Mouse (Mus musculus) erythroblast, embryonic 14.5 days (primary cell): ENCODE data around the gene Rasgef1a. TPM values are rescaled to one million over a fixed set of nuclear protein-coding genes. Genes with fewer than 3 reads are reported as not detected.

Source experiments
- H3K27me3 ChIP-seq: 2 replicates; pipeline ENCODE4 v1.6.1; 2012; ENCODE audit warnings: inconsistent platforms; ENCODE audit not compliant: control insufficient read depth
- H3K36me3 ChIP-seq: 2 replicates; pipeline ENCODE4 v1.6.1; 2012; ENCODE audit warnings: mild to moderate bottlenecking, inconsistent platforms; ENCODE audit not compliant: control insufficient read depth
- H3K4me1 ChIP-seq: 2 replicates; pipeline ENCODE4 v1.6.1; 2012; ENCODE audit warnings: inconsistent platforms; ENCODE audit not compliant: control insufficient read depth
- H3K4me3 ChIP-seq: replicated peaks from 2 replicates; pipeline ENCODE3; 2012; ENCODE audit warnings: moderate library complexity, mild to moderate bottlenecking, inconsistent platforms
- H3K9me3 ChIP-seq: 2 replicates; pipeline ENCODE4 v1.6.1; 2012; ENCODE audit warnings: low read length, inconsistent platforms, mixed read lengths; ENCODE audit not compliant: control insufficient read depth
- GATA1 ChIP-seq: IDR thresholded peaks from 2 replicates; pipeline ENCODE4 v1.6.1; 2012; ENCODE audit warnings: low read length, inconsistent platforms, mixed read lengths
- TAL1 ChIP-seq: IDR thresholded peaks from 3 replicates; pipeline ENCODE4 v1.6.1; 2012; ENCODE audit warnings: low read length, inconsistent platforms, mixed read lengths
- polyA plus RNA-seq: library from polyadenylated mRNA; stranded (reverse); fragments of >175 nt; gene quantifications from 2 replicates; pipeline ENCODE4 v1.2.3, GENCODE M21; 2012

Rasgef1a gene
- polyA plus RNA-seq, 1 experiment: not detected

- H3K4me1 ChIP-seq: no peaks in the 10 kb centered on the region
- H3K9me3 ChIP-seq: peaks cover 2% of the 10 kb centered on the region; the same call in 1 of the 2 replicates
- TF ChIP-seq TAL1: no peak
- no peak for TF ChIP-seq GATA1
- H3K27me3 ChIP-seq: peaks cover 32% of the 10 kb centered on the region
- H3K4me3 ChIP-seq: no peak overlapping the region
- no peaks in the 10 kb centered on the region for H3K36me3 ChIP-seq
Observed at GRCm38 (mm10) chr6:118063266-118063665, 52.0 kb downstream of the Rasgef1a start.

DNA sequence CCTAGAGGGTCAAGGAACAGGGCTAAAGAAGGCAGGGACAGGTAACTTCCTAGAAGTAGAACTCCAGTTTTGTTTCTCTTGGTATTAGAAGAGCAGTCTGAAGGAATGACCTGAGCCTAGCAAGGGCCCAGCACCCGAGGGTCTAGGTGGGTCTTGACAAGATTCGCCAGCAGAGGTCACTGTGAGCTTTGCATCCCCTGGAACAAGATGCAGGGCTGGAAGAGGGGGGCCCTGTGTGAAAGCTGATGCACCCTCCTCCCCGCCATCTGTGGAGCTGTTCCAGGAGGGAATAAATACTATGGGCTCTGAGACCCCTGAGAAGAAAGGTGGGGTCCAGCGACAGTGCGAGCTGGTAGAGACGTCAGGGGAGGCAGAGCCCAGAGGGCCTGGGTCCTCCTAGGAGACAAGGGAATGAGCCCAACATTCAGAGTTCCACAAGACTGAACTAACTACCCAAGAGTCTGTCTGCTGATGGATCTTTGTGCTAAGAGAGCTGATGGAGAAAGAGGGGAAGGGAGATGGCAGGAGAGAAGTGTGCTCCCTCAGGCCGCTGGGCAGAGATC, 53.8 kb downstream of the Rasgef1a start:
- Histone ChIP-seq H3K4me3 (no peak overlapping the region), H3K27me3 (peaks cover 32% of the 10 kb centered on the region)

GRCm38 (mm10) chr6:118065837-118066198, 54.6 kb downstream of the Rasgef1a start:
- no peaks in the 10 kb centered on the region for H3K9me3 ChIP-seq

More for the DNA sequence above, 53.8 kb downstream of the Rasgef1a start:
- TF ChIP-seq GATA1 (no peak), TAL1 (no peak)
- H3K36me3 ChIP-seq: no peaks in the 10 kb centered on the region
- no peaks in the 10 kb centered on the region for H3K9me3 ChIP-seq
- H3K4me1 ChIP-seq: no peaks in the 10 kb centered on the region

GRCm38 (mm10) chr6:118066199-118067081, 55.2 kb downstream of the Rasgef1a start:
- Histone ChIP-seq H3K4me3 (no peak overlapping the region), H3K36me3 (no peaks in the 10 kb centered on the region), H3K9me3 (no peaks in the 10 kb centered on the region), H3K4me1 (no peaks in the 10 kb centered on the region), H3K27me3 (peaks cover 32% of the 10 kb centered on the region)
- TF ChIP-seq GATA1 (no peak), TAL1 (no peak)

More at GRCm38 (mm10) chr6:118065837-118066198, 54.6 kb downstream of the Rasgef1a start:
- TF ChIP-seq GATA1 (no peak), TAL1 (no peak)
- H3K4me1 ChIP-seq: no peaks in the 10 kb centered on the region
- peaks cover 32% of the 10 kb centered on the region for H3K27me3 ChIP-seq
- no peak overlapping the region for H3K4me3 ChIP-seq
- H3K36me3 ChIP-seq: no peaks in the 10 kb centered on the region

- H3K4me3 ChIP-seq: no peak overlapping the region
- peaks cover 32% of the 10 kb centered on the region for H3K27me3 ChIP-seq
- H3K4me1 ChIP-seq: no peaks in the 10 kb centered on the region
- no peaks in the 10 kb centered on the region for H3K36me3 ChIP-seq
- no peaks in the 10 kb centered on the region for H3K9me3 ChIP-seq
- TF ChIP-seq GATA1: no peak
- no peak for TF ChIP-seq TAL1
Observed at GRCm38 (mm10) chr6:118067720-118068119, 56.5 kb downstream of the Rasgef1a start.

GRCm38 (mm10) chr6:118070321-118071012, 59.2 kb downstream of the Rasgef1a start:
- no peak for TF ChIP-seq TAL1
- no peak for TF ChIP-seq GATA1
- H3K27me3 ChIP-seq: peaks cover 21% of the 10 kb centered on the region
- no peak overlapping the region for H3K4me3 ChIP-seq
- no peaks in the 10 kb centered on the region for H3K36me3 ChIP-seq
- H3K4me1 ChIP-seq: no peaks in the 10 kb centered on the region
- no peaks in the 10 kb centered on the region for H3K9me3 ChIP-seq

GRCm38 (mm10) chr6:118071013-118071350, 59.7 kb downstream of the Rasgef1a start:
- Histone ChIP-seq H3K9me3 (no peaks in the 10 kb centered on the region), H3K4me1 (no peaks in the 10 kb centered on the region), H3K4me3 (no peak overlapping the region), H3K36me3 (no peaks in the 10 kb centered on the region), H3K27me3 (peaks cover 15% of the 10 kb centered on the region)
- TF ChIP-seq GATA1 (no peak), TAL1 (no peak)

DNA sequence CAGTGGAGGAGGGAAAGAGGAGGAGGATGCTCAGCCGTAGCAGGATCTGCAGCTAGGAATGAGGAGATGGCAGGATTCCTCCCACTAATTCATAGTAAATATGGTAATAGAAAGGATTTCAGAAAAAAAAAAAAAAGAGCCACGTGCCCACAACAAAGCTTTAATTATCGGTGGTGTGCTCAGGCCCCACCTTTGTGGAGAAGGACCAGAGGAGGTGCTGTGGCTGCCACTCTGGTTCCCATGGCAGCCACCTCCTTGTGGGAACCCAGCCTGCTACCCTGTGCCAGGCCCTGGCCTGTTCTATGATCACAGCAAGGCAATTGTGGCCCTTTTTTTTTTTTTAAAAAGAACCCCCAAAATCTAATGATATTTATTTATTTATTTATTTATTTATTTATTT, 60.2 kb downstream of the Rasgef1a start:
- no peak overlapping the region for H3K4me3 ChIP-seq
- TF ChIP-seq GATA1 (no peak), TAL1 (no peak)
- H3K4me1 ChIP-seq: no peaks in the 10 kb centered on the region
- no peaks in the 10 kb centered on the region for H3K36me3 ChIP-seq
- no peaks in the 10 kb centered on the region for H3K9me3 ChIP-seq
- peaks cover 11% of the 10 kb centered on the region for H3K27me3 ChIP-seq

DNA sequence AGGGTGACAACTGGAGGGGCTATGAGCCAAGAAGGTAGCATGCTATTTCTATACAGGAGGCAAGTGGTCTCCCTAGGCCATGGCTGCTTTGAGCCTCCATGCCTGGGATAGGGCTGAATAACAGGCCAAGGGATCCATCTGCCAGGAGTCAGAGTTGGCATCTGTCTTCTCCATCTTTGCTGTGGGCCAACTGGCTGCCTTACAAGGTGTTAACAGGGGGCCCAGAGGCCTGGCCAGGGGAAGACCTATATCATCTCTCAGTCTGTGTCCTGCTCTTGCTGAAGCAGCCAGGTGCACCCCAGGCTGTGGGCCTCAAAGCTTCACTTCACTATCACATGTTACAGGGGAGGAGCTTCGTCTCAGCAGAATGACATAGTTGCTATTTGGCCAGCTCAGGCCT, 60.9 kb downstream of the Rasgef1a start:
- H3K27me3 ChIP-seq: peaks cover 3% of the 10 kb centered on the region
- TF ChIP-seq GATA1 (no peak), TAL1 (no peak)

More for the DNA sequence above, 60.9 kb downstream of the Rasgef1a start:
- Histone ChIP-seq H3K9me3 (no peaks in the 10 kb centered on the region), H3K36me3 (no peaks in the 10 kb centered on the region), H3K4me1 (no peaks in the 10 kb centered on the region), H3K4me3 (no peak overlapping the region)
